Mouse (Mus musculus): ENCODE data around the gene Etl4.

The Etl4 gene

GRCm38 (mm10) chr2:20723990-20724745 is 814.6 kb downstream of the Etl4 start:
- no peak for DNase-seq

- DNase-seq = no peak
These were observed 817.4 kb downstream of the Etl4 start for GRCm38 (mm10) chr2:20726974-20727373.

DNA sequence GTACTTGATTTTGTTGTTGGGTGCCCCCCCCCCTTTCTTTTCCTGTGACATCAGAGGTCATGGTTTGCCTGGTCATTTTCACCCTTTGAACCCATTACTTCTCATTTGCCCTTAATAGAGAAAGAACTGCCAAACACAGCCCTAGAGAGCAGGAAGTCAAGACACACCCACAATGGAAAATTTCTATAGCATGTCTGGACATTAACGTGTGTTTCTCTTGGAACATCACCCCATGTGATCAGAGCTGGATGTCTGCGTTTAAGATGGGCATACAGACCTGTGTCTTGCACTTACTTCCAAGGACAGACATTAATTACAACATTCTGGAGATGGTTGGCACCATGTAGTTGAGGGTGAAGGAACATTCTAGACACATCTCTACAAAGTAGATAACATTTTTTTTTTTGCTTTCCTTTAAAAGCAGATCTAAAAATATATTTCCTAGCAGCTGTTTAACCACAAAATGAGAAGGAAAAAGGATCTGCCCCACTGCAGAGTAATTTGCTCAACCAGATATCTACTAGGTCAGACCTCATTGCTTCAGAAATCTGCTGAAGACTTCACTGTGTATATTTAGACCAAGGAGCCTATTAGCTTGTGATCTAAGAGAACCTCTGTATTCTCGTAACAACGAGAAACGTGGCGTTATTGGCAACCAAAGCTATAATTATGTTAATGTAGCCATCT is 818.3 kb downstream of the Etl4 start:
- DNase-seq = no peak

- no peak for DNase-seq
These were observed 825.9 kb downstream of the Etl4 start for GRCm38 (mm10) chr2:20735444-20735843.

- DNase-seq = no peak
These were observed 826.9 kb downstream of the Etl4 start for GRCm38 (mm10) chr2:20736324-20737015.

GRCm38 (mm10) chr2:20737112-20737808 is 827.7 kb downstream of the Etl4 start:
- DNase-seq = no peak

GRCm38 (mm10) chr2:20737837-20738236 is 828.3 kb downstream of the Etl4 start:
- DNase-seq = no peak

DNA sequence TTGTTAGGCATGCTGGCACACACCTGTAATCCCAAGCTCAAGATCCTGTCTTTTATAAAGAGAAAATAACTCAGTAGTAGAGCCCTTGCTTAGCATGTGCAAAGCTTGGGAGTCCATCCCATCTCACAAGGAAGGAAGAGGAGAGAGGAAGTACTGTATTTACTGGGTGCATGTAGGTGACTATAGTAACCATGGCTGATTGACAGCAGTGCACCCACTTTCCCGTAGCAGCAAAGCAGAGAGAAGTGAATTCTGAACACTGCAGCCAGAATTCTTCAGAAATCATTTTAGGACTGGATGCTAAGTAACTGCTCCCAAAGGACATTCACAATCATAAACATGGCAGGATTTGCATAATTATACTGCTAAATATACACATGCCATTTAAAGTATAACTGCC is 838.1 kb downstream of the Etl4 start:
- DNase-seq = no peak

GRCm38 (mm10) chr2:20748481-20748880 is 838.9 kb downstream of the Etl4 start:
- no peak for DNase-seq

DNA sequence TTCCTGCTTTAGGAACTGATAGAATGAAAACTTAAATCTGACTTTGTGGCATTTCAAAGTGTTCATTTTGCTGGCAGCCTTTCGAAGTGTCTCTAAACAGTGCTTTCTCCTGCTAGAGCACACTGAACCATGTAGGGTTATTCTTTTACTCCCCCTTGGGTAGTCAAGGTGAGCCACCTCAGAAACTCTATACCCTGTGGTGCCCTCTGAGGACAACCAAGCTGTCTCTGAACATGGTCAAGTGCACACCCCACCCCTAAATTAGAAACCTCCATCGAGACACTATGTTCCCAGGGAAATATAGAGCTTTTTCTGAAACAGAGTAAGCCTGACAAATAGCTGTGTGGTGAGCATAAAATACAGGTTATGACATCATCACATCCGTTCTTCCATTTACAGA is 840.1 kb downstream of the Etl4 start:
- no peak for DNase-seq

GRCm38 (mm10) chr2:20753282-20754110 is 843.9 kb downstream of the Etl4 start:
- no peak for DNase-seq

DNA sequence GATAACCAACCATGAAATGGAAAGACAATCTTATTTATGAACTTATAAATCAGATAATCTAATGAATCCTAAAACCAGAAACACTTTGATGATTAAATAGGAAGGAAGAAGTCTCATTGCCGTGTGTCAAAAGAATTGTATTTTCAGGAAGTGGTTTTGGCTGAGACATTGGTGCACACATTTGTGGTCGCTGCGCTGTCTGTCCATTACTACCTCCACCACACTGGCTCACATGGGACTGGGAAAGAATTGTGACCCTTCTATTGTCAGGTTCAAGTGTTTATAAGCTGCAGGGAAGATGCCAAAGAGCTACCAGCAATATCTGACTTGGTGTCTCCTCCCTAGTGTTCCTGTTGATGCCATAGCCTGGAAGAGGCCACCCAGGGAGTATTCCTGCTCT is 847.4 kb downstream of the Etl4 start:
- DNase-seq = no peak

- no peak for DNase-seq
These were observed 849.6 kb downstream of the Etl4 start for GRCm38 (mm10) chr2:20759045-20759662.

GRCm38 (mm10) chr2:20761320-20761719 is 851.7 kb downstream of the Etl4 start:
- DNase-seq = no peak

DNA sequence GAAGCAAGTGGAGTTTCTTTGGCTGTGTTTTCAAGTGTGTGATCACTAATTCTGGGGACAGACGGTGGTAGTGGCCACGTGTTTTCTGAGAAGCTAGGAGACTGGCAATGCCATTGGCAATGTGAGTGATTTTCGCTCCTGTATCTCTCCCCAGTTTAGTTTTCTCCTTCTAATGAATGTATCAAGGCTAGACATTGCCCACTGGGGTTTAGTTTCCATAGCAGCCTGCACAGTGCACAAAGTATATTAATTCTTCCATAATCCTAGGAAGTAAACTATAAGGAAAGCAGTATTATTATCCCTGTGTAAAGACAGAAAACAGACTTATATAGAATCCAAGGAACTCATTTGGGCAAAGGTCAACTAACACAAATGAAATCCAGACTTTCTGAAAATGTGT is 852.2 kb downstream of the Etl4 start:
- DNase-seq = no peak

DNA sequence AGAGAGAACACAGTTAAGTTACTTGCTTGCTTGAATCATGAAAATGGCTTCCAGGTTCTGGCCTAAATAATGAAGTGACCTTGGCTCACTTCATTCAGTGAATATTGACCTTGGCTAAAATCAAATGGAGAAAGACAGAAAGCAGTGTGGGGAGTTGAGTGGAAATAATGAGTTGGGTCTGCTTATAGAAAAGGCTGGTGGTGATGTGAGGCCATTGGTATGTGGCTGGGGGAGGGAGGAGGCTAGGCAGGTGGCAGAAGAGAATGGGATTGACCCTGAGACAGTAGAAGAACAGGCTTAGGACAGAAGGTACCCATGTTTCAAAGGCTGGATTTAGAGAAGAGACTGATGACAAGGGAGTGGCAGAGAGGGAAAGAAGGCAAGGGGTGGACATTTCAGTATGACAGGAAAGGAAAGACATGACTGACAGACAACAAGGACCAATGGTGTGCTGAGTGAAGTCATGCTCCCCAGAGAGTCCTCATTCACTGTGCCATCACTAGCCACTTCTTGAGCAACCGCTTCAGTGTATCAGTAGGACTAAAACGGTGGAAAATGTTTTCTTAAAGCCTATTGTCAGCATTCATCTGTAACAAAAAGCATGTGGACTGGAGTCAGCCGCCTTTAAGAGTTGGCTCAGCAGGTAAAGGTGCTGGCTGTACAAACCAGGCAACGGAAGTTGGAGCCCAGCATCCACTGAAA is 854.1 kb downstream of the Etl4 start:
- no peak for DNase-seq

DNA sequence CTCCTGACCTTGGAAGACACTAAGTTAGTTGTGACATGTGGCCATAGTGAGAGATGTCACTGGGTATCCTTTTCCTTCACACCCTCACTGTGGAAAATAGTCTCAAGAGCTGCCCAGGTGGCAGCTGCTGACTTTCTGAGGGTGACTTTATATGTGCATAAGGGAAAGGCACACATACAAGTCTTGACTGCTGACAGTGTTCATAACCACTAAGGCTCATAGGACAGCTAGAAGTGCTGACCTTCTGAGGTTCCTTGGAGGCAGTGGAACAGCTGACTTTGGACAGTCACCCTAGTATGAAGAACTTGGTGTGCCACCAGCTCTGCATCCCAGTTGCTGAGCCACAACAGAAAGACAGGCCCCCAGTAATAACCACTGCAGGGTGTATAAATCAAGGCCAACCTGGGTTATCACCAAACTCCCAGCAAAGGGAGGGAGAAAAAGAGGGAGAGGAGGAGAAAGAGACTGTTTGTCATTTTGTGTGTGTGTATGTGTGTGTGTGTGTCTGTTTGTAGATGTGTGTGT is 855.0 kb downstream of the Etl4 start:
- no peak for DNase-seq

DNA sequence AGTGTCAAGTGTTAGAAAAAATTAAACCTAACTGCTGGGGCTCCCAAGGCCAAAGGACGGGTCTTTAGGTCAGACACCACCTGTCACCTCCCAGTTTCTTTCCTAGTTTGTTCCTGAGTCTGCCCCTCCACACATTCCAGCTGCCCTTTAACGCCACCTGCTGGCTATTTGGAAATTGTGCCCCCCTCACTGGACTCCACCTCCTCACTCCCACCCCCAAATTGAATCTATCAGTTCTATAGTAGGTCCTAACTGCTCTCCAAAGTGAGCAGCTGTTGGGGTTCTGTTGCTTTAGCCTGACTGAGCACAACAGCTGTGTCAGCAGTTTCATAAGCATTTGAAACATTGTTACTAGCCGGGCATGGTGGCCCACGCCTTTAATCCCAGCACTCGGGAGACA is 859.1 kb downstream of the Etl4 start:
- no peak for DNase-seq

GRCm38 (mm10) chr2:20770171-20770570 is 860.6 kb downstream of the Etl4 start:
- DNase-seq = no peak

DNA sequence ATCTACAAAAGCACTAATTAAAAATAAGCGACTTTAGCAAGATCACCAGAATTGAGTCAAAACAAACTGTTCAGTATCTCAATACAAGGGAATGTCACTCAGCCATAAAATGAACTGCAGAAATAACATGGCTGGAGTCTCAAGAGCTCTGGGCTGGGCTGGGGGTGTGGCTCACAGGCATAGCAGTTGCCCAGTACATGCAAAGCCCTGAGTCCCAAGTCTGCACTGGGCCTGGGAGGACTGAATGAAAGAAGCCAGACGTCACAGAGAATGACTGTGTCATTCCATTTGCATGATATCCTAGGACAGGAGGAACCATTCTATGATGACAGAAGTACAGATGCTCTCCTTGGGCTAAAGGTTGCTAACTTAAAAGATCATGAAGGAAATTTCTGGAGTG is 864.9 kb downstream of the Etl4 start:
- DNase-seq = no peak

DNA sequence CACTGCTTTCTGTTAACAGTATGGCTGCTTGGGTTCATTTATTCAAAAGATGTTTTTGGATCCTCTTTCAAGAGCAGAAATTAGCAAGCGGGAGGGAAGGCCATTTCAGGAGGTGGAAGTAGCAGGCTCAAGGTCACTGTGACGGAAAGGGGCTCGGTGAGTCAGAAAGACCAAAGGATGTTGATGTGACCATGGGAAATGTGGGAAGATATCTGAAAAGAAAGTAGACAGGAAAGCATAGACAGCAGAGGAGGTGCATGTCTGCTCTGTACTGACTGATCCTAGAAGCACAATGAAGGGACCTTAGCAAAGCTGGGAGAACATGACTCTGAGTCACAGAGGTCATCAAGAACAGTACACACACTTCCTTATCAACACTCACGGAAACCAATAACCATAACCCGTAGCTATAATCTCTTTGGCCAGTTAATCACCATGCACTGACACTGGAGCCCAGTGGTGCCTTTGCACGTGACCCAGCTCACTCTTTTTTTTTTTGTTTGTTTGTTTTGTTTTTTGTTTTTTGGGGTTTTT is 866.7 kb downstream of the Etl4 start:
- DNase-seq = no peak

Measured in cerebellum, postnatal 36 days (tissue).